Mouse (Mus musculus): ENCODE data around the gene Pik3ap1.

DNA sequence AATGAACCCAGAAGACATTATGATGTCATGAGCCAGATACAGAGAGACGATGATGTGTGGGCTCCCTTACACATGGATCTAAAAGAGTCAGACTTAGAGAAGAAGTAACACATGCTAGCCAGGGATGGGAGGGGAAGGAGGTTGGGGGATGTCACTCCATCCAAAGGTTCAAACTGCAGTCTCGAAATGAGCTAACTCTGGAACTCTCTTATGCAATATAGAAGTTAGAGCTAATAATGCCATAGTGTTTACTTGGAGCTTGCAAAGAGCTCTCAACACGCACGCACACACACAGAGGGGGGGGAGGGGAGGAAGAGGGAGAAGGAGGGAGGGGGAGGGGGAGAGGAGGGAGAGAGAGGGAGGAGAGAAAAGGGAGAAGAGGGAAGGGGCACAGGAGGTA, 13.5 kb downstream of the Pik3ap1 start:
- TF ChIP-seq POLR2A (IDR thresholded peaks at IDR 0.05; ENCODE audit: insufficient read depth, low read depth, low read length) (no peak), CTCF (IDR thresholded peaks at IDR 0.05; ENCODE audit: insufficient read depth, low read depth, low read length) (no peak)

Measured in olfactory bulb, adult 2 months (tissue).